Mouse (Mus musculus): ENCODE results near the gene Gm15294. TPM values are rescaled to one million over a fixed set of nuclear protein-coding genes. Genes with fewer than 3 reads are reported as not detected.

The Gm15294 gene
- not detected in 2 replicates for polyA plus RNA-seq (2015; fragmentation: Nextera tagmentation; extraction: Ambion mirVana)

DNA sequence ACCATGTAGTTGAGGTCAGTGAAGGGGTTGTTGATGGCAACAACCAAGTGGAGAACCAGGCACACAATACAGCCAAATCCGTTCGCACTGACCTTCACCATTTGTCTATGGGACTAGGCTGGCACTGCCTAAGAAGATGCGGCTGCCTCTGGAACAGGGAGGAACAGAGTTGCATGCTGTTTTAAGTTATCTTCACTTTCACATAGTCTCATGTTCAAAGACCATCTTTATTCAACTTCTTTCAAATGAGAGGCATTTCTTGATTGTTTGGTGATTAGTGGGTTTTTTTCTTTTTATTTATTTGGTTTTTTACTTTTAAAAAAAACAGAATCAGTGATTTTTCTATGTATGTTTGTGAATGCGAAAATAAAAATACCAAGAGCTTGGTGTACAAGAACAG is at the start of gene Gm15294:
TSS of gene Gm15294 (minus strand) at position 101 of the 400 bp plus-strand sequence.
- H3K27me3 ChIP-seq = no peaks in the 10 kb centered on the region; the same call in 1 of the 2 replicates
- 95% methylated on average over 4 of the region's 4 CpGs for WGBS
- H3K4me1 ChIP-seq (replicated peaks) = no peaks in the 10 kb centered on the region
- H3K4me2 ChIP-seq = no peak within 1 kb of the TSS
- H3K36me3 ChIP-seq = no peaks in the 10 kb centered on the region
- ATAC-seq (ENCODE audit: low FRiP score, low read depth) = no peak
- H3K9ac ChIP-seq = no peak within 1 kb of the TSS
- H3K4me3 ChIP-seq = no peak within 1 kb of the TSS
- no peak within 1 kb of the TSS for H3K27ac ChIP-seq (replicated peaks)
- no peaks in the 10 kb centered on the region for H3K9me3 ChIP-seq

DNA sequence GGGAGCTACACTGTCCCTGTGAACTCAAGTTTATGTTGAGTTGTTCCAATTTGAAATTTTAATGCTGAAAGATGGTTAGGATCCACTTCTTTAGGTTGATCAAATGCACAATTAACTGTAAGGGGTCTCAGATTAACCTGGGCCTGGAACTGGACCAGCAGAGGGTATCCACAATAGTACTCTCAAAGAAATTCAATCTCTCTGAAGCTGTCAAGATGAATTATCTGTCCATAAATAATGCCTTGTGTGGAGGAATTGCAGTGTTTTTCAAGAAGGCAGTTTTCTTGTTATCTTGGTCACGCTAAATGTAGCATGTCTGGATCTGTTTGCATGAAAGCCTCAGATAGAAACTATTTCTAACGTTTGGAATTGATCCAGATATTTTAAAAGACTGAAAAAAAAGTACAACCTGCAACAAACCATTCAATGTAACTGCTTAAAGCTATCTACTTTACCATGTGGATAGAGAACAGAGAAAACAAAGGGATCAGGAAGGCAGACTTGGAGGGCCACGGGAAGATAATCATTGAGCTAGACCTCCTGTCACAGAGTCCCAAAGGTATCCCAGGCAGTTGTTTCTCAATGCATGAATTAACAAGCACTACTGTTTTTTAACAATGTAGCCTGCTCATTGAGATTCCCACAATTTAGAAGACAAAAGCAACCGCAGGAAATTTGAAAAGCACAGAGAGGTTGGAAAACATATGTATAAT is 9.5 kb upstream of the Gm15294 start:
- Histone ChIP-seq H3K4me3 (no peak overlapping the region), H3K27me3 (0 out of 2 replicates have a peak, but pooled peaks cover 3% of the 10 kb centered on the region), H3K4me1 (replicated peaks) (no peaks in the 10 kb centered on the region), H3K9ac (no peak overlapping the region), H3K36me3 (no peaks in the 10 kb centered on the region), H3K4me2 (no peak overlapping the region), H3K9me3 (no peaks in the 10 kb centered on the region), H3K27ac (replicated peaks) (no peak overlapping the region)
- WGBS = 39% methylated on average over 4 of the region's 4 CpGs
- no peak for ATAC-seq (ENCODE audit: low FRiP score, low read depth)

DNA sequence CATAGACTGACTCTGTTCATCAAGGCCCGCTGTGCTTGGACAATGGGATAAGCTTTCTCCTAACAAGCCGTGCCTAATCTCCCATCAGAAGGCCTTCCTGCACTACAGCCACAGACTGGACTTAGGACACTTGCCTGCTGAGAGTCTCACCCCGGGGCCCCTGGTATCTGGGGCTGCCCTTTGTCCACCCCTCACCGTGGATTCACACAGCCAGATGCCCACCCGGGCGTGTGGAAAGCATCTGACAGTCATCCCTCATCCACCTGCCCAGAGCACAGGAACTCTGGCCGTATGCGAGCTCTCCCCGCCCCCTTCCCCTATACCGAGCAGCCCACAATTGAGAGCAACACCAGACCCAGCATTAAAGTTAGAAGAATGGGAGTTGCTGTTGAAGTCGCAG is 1.0 kb downstream of the Gm15294 start:
- ATAC-seq (ENCODE audit: low FRiP score, low read depth) = no peak

DNA sequence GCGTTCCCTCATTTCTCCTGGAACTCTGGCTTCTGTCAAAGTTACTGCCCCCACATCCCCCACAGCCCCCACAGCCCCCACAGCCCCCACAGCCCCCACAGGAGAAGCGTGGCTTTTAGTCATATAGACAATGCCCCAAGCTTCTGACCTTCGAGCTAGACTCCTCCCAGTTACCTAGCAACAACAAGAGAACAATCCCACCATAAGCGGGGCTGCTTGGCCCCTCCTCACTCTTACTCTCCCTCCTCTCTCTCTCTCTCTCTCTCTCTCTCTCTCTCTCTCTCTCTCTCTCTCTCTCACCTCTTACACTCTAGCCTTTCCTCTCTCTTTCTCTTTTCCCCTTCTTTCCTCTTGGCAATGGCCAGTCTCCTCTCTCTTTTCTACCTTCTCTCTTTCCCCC is 1.4 kb downstream of the Gm15294 start:
- H3K9ac ChIP-seq = no peak overlapping the region
- ATAC-seq (ENCODE audit: low FRiP score, low read depth) = no peak

More for the DNA sequence above, 1.0 kb downstream of the Gm15294 start:
- Histone ChIP-seq H3K9ac (no peak overlapping the region), H3K4me1 (replicated peaks) (no peaks in the 10 kb centered on the region), H3K4me3 (no peak overlapping the region), H3K27ac (replicated peaks) (no peak overlapping the region), H3K27me3 (no peaks in the 10 kb centered on the region; the same call in 1 of the 2 replicates), H3K4me2 (no peak overlapping the region), H3K9me3 (no peaks in the 10 kb centered on the region), H3K36me3 (no peaks in the 10 kb centered on the region)
- whole genome bisulfite sequencing = 45% methylated on average over 11 of the region's 11 CpGs

DNA sequence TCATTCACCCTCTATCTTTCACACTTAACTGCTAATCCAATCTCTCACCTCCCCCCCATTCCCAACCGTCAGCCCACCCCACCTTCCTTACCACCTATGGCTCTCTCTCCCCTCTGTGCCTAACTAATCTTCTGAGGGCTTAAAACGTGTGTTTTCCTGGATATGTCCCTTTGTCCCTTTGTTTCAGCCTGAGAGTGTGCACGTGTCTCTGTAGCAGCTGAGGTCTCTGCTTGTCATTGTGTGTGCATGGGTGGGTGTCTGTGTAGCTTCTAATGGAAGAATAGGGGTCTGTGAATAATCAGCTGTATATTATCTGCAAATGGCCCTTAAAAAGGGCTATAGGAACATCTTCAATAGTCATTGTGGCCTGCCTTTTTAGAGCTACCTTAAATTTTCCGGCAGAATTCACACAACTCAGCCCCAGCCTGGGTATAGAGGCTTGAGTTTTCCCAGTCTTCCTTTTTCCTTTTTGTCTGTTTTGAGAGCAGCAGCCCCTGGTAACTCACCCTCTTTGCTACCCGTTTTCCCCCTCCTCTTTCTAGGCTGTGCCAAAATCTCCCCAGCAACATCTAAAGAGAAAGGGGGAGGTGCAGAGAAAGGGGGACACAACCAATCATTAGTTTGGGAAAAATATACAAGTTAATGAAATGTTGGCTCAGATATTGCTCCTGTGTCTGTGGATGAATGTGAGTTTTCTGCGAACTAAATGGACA is 19.2 kb downstream of the Gm15294 start:
- Histone ChIP-seq H3K36me3 (no peaks in the 10 kb centered on the region), H3K4me1 (replicated peaks) (no peaks in the 10 kb centered on the region), H3K4me2 (no peak overlapping the region), H3K9me3 (no peaks in the 10 kb centered on the region), H3K27me3 (0 out of 2 replicates have a peak, but pooled peaks cover 7% of the 10 kb centered on the region), H3K9ac (no peak overlapping the region), H3K27ac (replicated peaks) (no peak overlapping the region), H3K4me3 (no peak overlapping the region)
- no peak for ATAC-seq (ENCODE audit: low FRiP score, low read depth)
- 33% methylated on average over 6 of the region's 6 CpGs for WGBS

More for the DNA sequence above, 1.4 kb downstream of the Gm15294 start:
- Histone ChIP-seq H3K9me3 (no peaks in the 10 kb centered on the region), H3K27ac (replicated peaks) (no peak overlapping the region), H3K4me2 (no peak overlapping the region), H3K4me3 (no peak overlapping the region), H3K36me3 (no peaks in the 10 kb centered on the region), H3K4me1 (replicated peaks) (no peaks in the 10 kb centered on the region), H3K27me3 (no peaks in the 10 kb centered on the region; the same call in 1 of the 2 replicates)
- 44% methylated on average over 3 of the region's 4 CpGs for WGBS

Other genes starting within 250 kb of the Gm15294 start
- gene Irs4, start 150.0 kb downstream of the Gm15294 start, polyA plus RNA-seq (2015; fragmentation: Nextera tagmentation; extraction: Ambion mirVana) = 1.7 and 1.9 TPM in 2 replicates